In the genomic region with DNA sequence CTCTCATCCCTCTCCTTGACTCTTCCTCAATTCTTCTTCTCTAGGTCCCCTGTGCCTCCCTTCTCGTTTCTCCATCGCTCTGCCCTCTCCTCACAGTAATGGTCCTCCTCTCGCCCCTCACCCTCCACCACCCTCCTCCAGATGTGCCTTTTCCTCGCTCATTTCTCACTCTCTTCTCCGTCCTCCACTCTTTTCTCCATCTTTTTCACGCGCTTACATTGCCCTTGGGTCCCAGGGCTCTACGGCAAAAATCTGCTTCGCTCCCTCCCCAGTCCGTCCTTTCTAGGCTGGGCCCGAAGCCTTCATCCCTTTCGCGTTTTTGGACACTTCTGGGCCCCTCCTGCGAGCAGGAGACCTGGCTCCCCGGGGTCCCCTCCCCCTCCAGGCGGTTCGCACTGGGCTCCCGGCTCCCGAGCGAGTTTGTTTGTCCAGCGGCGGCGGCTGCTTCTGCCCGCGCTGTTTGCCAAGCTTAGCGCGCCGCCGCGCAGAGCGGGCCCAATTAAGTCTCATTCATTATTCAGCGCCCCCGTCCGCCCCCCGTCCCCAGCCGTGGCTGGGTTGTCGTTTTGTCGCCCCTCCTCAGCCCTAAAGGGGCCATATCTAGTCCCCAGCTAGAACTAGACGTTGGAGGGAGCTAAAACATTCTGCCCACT, we compare ENCODE assay signal across 8 mouse cellular contexts. TPM values are rescaled to one million over a fixed set of nuclear protein-coding genes. Genes with fewer than 3 reads are reported as not detected.
DNase-seq lines count a peak whose midpoint lies in the region; ATAC-seq and TF ChIP-seq lines count a peak whose summit lies in the region.

No protein-coding gene starts in this region.

- no peak for DNase-seq in testis, postnatal 10 days (ENCODE audit: low spot score)
- peak; percentile 64 for DNase-seq in limb, embryonic 11.5 days (ENCODE audit: low spot score)
- no peak for DNase-seq in thymus, postnatal 0 days (ENCODE audit: low spot score)
- DNase-seq in layer of hippocampus, adult 8-10 months (ENCODE audit: low spot score in 2 of 2) = no peak
- DNase-seq in c-Kit-positive CD71-positive TER-119-positive erythroid progenitor cells, embryonic 14.5 days (ENCODE audit: low spot score) = no peak

- TF ChIP-seq POLR2A in testis, adult 2 months (IDR thresholded peaks at IDR 0.05; ENCODE audit: control insufficient read depth, low read depth, low read length) = no peak

- no peaks in the 10 kb centered on the region for H3K36me3 ChIP-seq in testis, adult 2 months (ENCODE audit: control insufficient read depth, insufficient read depth, low read length)
- no peaks in the 10 kb centered on the region for H3K36me3 ChIP-seq in heart, embryonic 16.5 days (ENCODE audit: control insufficient read depth, insufficient read depth)
- no peaks in the 10 kb centered on the region for H3K36me3 ChIP-seq in limb, embryonic 11.5 days (ENCODE audit: control insufficient read depth, insufficient read depth, low read length)
- no peaks in the 10 kb centered on the region for H3K36me3 ChIP-seq in midbrain, embryonic 15.5 days (replicated peaks)

- H3K27ac ChIP-seq in testis, adult 2 months (ENCODE audit: control insufficient read depth, insufficient read depth, low read depth, low read length) = no peak overlapping the region
- H3K27ac ChIP-seq in heart, embryonic 16.5 days (ENCODE audit: low read length) = no peak overlapping the region
- H3K27ac ChIP-seq in limb, embryonic 11.5 days (replicated peaks; ENCODE audit: low read depth, low read length) = no peak overlapping the region
- no peak overlapping the region for H3K27ac ChIP-seq in midbrain, embryonic 15.5 days

- H3K9me3 ChIP-seq in heart, embryonic 16.5 days (replicated peaks; ENCODE audit: control insufficient read depth, low read length) = no peaks in the 10 kb centered on the region
- H3K9me3 ChIP-seq in limb, embryonic 11.5 days (ENCODE audit: control insufficient read depth, low read length) = no peaks in the 10 kb centered on the region
- H3K9me3 ChIP-seq in midbrain, embryonic 15.5 days = no peaks in the 10 kb centered on the region

- H3K4me2 ChIP-seq in heart, embryonic 16.5 days (ENCODE audit: low read depth, low read length) = peak overlapping the region; percentile 79
- peak overlapping the region; percentile 45 for H3K4me2 ChIP-seq in limb, embryonic 11.5 days (ENCODE audit: low read depth, severe bottlenecking)
- H3K4me2 ChIP-seq in midbrain, embryonic 15.5 days = peak overlapping the region; percentile 70

- TF ChIP-seq CTCF in testis, adult 2 months (IDR thresholded peaks at IDR 0.05; ENCODE audit: control insufficient read depth, insufficient read depth, insufficient replicate concordance, low read depth, low read length) = no peak

- peaks cover 21% of the 10 kb centered on the region for H3K4me1 ChIP-seq in testis, adult 2 months (ENCODE audit: control insufficient read depth, insufficient read depth, low read length)
- H3K4me1 ChIP-seq in heart, embryonic 16.5 days (ENCODE audit: control insufficient read depth, insufficient read depth, low read length) = peaks cover 23% of the 10 kb centered on the region
- H3K4me1 ChIP-seq in limb, embryonic 11.5 days (ENCODE audit: control insufficient read depth, insufficient read depth, low read length) = peaks cover 34% of the 10 kb centered on the region
- peaks cover 53% of the 10 kb centered on the region for H3K4me1 ChIP-seq in midbrain, embryonic 15.5 days

- no peak for ATAC-seq in heart, embryonic 16.5 days (replicated peaks; ENCODE audit: extremely low read depth, insufficient read depth, low FRiP score)
- no peak for ATAC-seq in limb, embryonic 11.5 days (ENCODE audit: insufficient number of reproducible peaks, low FRiP score, low TSS enrichment, low read depth)
- ATAC-seq in midbrain, embryonic 15.5 days (replicated peaks) = no peak

- whole genome bisulfite sequencing in heart, embryonic 16.5 days = 1% methylated on average over 39 of the region's 39 CpGs
- under 1% methylated on average over 39 of the region's 39 CpGs for WGBS in limb, embryonic 11.5 days
- under 1% methylated on average over 39 of the region's 39 CpGs for WGBS in midbrain, embryonic 15.5 days

- H3K9ac ChIP-seq in heart, embryonic 16.5 days (ENCODE audit: low read length) = peak overlapping the region; percentile 63
- H3K9ac ChIP-seq in limb, embryonic 11.5 days (ENCODE audit: low read length) = peak overlapping the region; percentile 37; the same call in 1 of the 2 replicates
- peak overlapping the region; percentile 5; the same call in 1 of the 2 replicates for H3K9ac ChIP-seq in midbrain, embryonic 15.5 days

- peak overlapping the region; percentile 66 for H3K4me3 ChIP-seq in testis, adult 2 months (ENCODE audit: control insufficient read depth, low read depth, low read length)
- peak overlapping the region; percentile 53 for H3K4me3 ChIP-seq in heart, embryonic 16.5 days (ENCODE audit: low read length)
- H3K4me3 ChIP-seq in limb, embryonic 11.5 days (ENCODE audit: low read depth, low read length) = peak overlapping the region; percentile 26
- H3K4me3 ChIP-seq in midbrain, embryonic 15.5 days = peak overlapping the region; percentile 34

- peaks cover 23% of the 10 kb centered on the region for H3K27me3 ChIP-seq in testis, adult 2 months (ENCODE audit: control insufficient read depth, insufficient read depth, low read length)
- peaks cover 53% of the 10 kb centered on the region for H3K27me3 ChIP-seq in heart, embryonic 16.5 days (ENCODE audit: control insufficient read depth, insufficient read depth, low read length)
- H3K27me3 ChIP-seq in limb, embryonic 11.5 days (ENCODE audit: control insufficient read depth, insufficient read depth, low read length) = peaks cover 63% of the 10 kb centered on the region
- peaks cover 46% of the 10 kb centered on the region for H3K27me3 ChIP-seq in midbrain, embryonic 15.5 days (replicated peaks)

RNA-seq across cellular contexts. Expression of gene Dnajc22, which starts 5.0 kb away (rescaled TPM):
- polyA plus RNA-seq in testis, adult 2 months (2012; rRNA removed) = 4.1 TPM in 2 replicates
- 0.43 and 0.52 TPM in 2 replicates for polyA plus RNA-seq in heart, embryonic 16.5 days (2015; fragmentation: Nextera tagmentation; extraction: Ambion mirVana)
- polyA plus RNA-seq in limb, embryonic 11.5 days (2014; fragmentation: Nextera tagmentation; extraction: Ambion mirVana) = 0.61 and 0.62 TPM in 2 replicates
- polyA plus RNA-seq in midbrain, embryonic 15.5 days (2015; fragmentation: Nextera tagmentation; extraction: Ambion mirVana) = 2.0 and 2.1 TPM in 2 replicates
- polyA plus RNA-seq in thymus, postnatal 0 days (2015; fragmentation: Nextera tagmentation; extraction: Ambion mirVana) = 0.13 and 0.22 TPM in 2 replicates
- under 1 TPM in 3 of 4 experiments, not detected in 1; 0.31 to 0.39 (median 0.34) TPM for total RNA-seq in layer of hippocampus, adult 8-10 months (2022)

RNA-seq across cellular contexts. Expression of gene C1ql4, which starts 10.3 kb away (rescaled TPM):
- 0.72 and 1.0 TPM in 2 replicates for polyA plus RNA-seq in testis, adult 2 months (2012; rRNA removed)
- 0.12 and 0.16 TPM in 2 replicates for polyA plus RNA-seq in heart, embryonic 16.5 days (2015; fragmentation: Nextera tagmentation; extraction: Ambion mirVana)
- not detected in 2 replicates for polyA plus RNA-seq in limb, embryonic 11.5 days (2014; fragmentation: Nextera tagmentation; extraction: Ambion mirVana)
- polyA plus RNA-seq in midbrain, embryonic 15.5 days (2015; fragmentation: Nextera tagmentation; extraction: Ambion mirVana) = 12.4 and 15.3 TPM in 2 replicates
- polyA plus RNA-seq in thymus, postnatal 0 days (2015; fragmentation: Nextera tagmentation; extraction: Ambion mirVana) = 0.18 TPM in 1 of 2 replicates, not detected in the other
- under 1 TPM in 1 of 4 experiments, not detected in 3; 0.21 TPM for total RNA-seq in layer of hippocampus, adult 8-10 months (2022)

RNA-seq across cellular contexts. Expression of gene Troap, which starts 23.6 kb away (rescaled TPM):
- polyA plus RNA-seq in testis, adult 2 months (2012; rRNA removed) = 15.2 and 17.5 TPM in 2 replicates
- 27.8 and 29.4 TPM in 2 replicates for polyA plus RNA-seq in heart, embryonic 16.5 days (2015; fragmentation: Nextera tagmentation; extraction: Ambion mirVana)
- 33.4 and 37.2 TPM in 2 replicates for polyA plus RNA-seq in limb, embryonic 11.5 days (2014; fragmentation: Nextera tagmentation; extraction: Ambion mirVana)
- polyA plus RNA-seq in midbrain, embryonic 15.5 days (2015; fragmentation: Nextera tagmentation; extraction: Ambion mirVana) = 4.9 and 6.6 TPM in 2 replicates
- 21.8 and 25.3 TPM in 2 replicates for polyA plus RNA-seq in thymus, postnatal 0 days (2015; fragmentation: Nextera tagmentation; extraction: Ambion mirVana)
- total RNA-seq in layer of hippocampus, adult 8-10 months (2022) = under 1 TPM; 0.33 to 0.66 (median 0.46) TPM

RNA-seq across cellular contexts. Expression of gene Spats2, which starts 27.8 kb away (rescaled TPM):
- 34.2 and 35.8 TPM in 2 replicates for polyA plus RNA-seq in testis, adult 2 months (2012; rRNA removed)
- 25.3 and 25.5 TPM in 2 replicates for polyA plus RNA-seq in heart, embryonic 16.5 days (2015; fragmentation: Nextera tagmentation; extraction: Ambion mirVana)
- polyA plus RNA-seq in limb, embryonic 11.5 days (2014; fragmentation: Nextera tagmentation; extraction: Ambion mirVana) = 69.2 and 70.1 TPM in 2 replicates
- polyA plus RNA-seq in midbrain, embryonic 15.5 days (2015; fragmentation: Nextera tagmentation; extraction: Ambion mirVana) = 33.0 and 35.4 TPM in 2 replicates
- polyA plus RNA-seq in thymus, postnatal 0 days (2015; fragmentation: Nextera tagmentation; extraction: Ambion mirVana) = 30.2 and 31.1 TPM in 2 replicates
- 10 to 100 TPM; 29.6 to 31.8 (median 30.0) TPM for total RNA-seq in layer of hippocampus, adult 8-10 months (2022)

RNA-seq across cellular contexts. Expression of gene Prph, which starts 43.0 kb away (rescaled TPM):
- polyA plus RNA-seq in testis, adult 2 months (2012; rRNA removed) = 0.14 and 0.36 TPM in 2 replicates
- polyA plus RNA-seq in heart, embryonic 16.5 days (2015; fragmentation: Nextera tagmentation; extraction: Ambion mirVana) = 1.4 and 2.4 TPM in 2 replicates
- polyA plus RNA-seq in limb, embryonic 11.5 days (2014; fragmentation: Nextera tagmentation; extraction: Ambion mirVana) = 0.10 and 0.11 TPM in 2 replicates
- 5.7 and 10.3 TPM in 2 replicates for polyA plus RNA-seq in midbrain, embryonic 15.5 days (2015; fragmentation: Nextera tagmentation; extraction: Ambion mirVana)
- polyA plus RNA-seq in thymus, postnatal 0 days (2015; fragmentation: Nextera tagmentation; extraction: Ambion mirVana) = 0.99 and 1.1 TPM in 2 replicates
- 1 to 10 TPM in 3 of 4 experiments, under 1 TPM in 1; 0.96 to 1.9 (median 1.4) TPM for total RNA-seq in layer of hippocampus, adult 8-10 months (2022)

Comparison
In these comparisons a context has a peak if more than half of its experiments do, and no peak if none do; other contexts are left out.
1. H3K9ac ChIP-seq: peak in every context shown above with its lines; median percentile 63 in heart, embryonic 16.5 days; 37 in limb, embryonic 11.5 days; 5 in midbrain, embryonic 15.5 days.